Mouse (Mus musculus): ENCODE results near the gene Hist2h2ac.
"Not testable (repeated sequence)": the region's sequence is repeated elsewhere in the genome, so short reads cannot be mapped to it uniquely, and the experiment has no call there.

The Hist2h2ac gene

GRCm38 (mm10) chr3:96226695-96227648 lies 6.3 kb upstream of the Hist2h2ac start:
- no peak for DNase-seq

GRCm38 (mm10) chr3:96225421-96225820 lies 4.7 kb upstream of the Hist2h2ac start:
- no peak for DNase-seq

- no peak for DNase-seq
Measured at GRCm38 (mm10) chr3:96222774-96223173, 2.1 kb upstream of the Hist2h2ac start.

- DNase-seq, result no peak
Measured at GRCm38 (mm10) chr3:96221640-96222038, 959 bp upstream of the Hist2h2ac start.

- DNase-seq, result not testable (repeated sequence)
Measured at GRCm38 (mm10) chr3:96220131-96220764, 432 bp downstream of the Hist2h2ac start.

- peak; percentile 75 to 82 for DNase-seq
Measured at GRCm38 (mm10) chr3:96219661-96220130, 984 bp downstream of the Hist2h2ac start, which contains the start of the genes Bola1 and Hist2h2ab. Gene Bola1, minus strand, starts transcription at chr3:96219709. Gene Hist2h2ab, plus strand, starts transcription at chr3:96219865.

GRCm38 (mm10) chr3:96219191-96219641 lies 1.5 kb downstream of the Hist2h2ac start:
- DNase-seq, result peak; percentile 64

GRCm38 (mm10) chr3:96209242-96209641 lies 11.4 kb downstream of the Hist2h2ac start:
- DNase-seq, result no peak

- no peak for DNase-seq
Measured at GRCm38 (mm10) chr3:96207819-96208218, 12.9 kb downstream of the Hist2h2ac start.

GRCm38 (mm10) chr3:96199731-96200130 lies 20.9 kb downstream of the Hist2h2ac start:
- peak in 1 of 2 experiments; percentile 41 for DNase-seq

GRCm38 (mm10) chr3:96198601-96199251 lies 22.0 kb downstream of the Hist2h2ac start:
- not testable (repeated sequence) for DNase-seq

- DNase-seq, result peak; percentile 49 to 59
Measured at GRCm38 (mm10) chr3:96198181-96198580, 22.5 kb downstream of the Hist2h2ac start.

- DNase-seq, result peak; percentile 84
Measured at GRCm38 (mm10) chr3:96197129-96197749, 23.4 kb downstream of the Hist2h2ac start.

GRCm38 (mm10) chr3:96196437-96197128 lies 24.1 kb downstream of the Hist2h2ac start:
- DNase-seq, result no peak

GRCm38 (mm10) chr3:96195616-96196313 lies 24.9 kb downstream of the Hist2h2ac start:
- DNase-seq, result peak in 1 of 2 experiments; percentile 29

- DNase-seq, result peak in 1 of 2 experiments; percentile 27
Measured at GRCm38 (mm10) chr3:96194966-96195365, 25.7 kb downstream of the Hist2h2ac start.

GRCm38 (mm10) chr3:96192977-96193376 lies 27.7 kb downstream of the Hist2h2ac start:
- no peak for DNase-seq

GRCm38 (mm10) chr3:96182382-96182776 lies 38.3 kb downstream of the Hist2h2ac start:
- no peak for DNase-seq

GRCm38 (mm10) chr3:96181510-96182381 lies 38.9 kb downstream of the Hist2h2ac start:
- DNase-seq, result no peak
